Mouse (Mus musculus): Measurements from ENCODE around the gene H2-Oa. TPM values are rescaled to one million over a fixed set of nuclear protein-coding genes. Genes with fewer than 3 reads are reported as not detected.

The H2-Oa gene
- polyA plus RNA-seq, 1 experiment from 2014 or later, result 0.25 TPM

DNA sequence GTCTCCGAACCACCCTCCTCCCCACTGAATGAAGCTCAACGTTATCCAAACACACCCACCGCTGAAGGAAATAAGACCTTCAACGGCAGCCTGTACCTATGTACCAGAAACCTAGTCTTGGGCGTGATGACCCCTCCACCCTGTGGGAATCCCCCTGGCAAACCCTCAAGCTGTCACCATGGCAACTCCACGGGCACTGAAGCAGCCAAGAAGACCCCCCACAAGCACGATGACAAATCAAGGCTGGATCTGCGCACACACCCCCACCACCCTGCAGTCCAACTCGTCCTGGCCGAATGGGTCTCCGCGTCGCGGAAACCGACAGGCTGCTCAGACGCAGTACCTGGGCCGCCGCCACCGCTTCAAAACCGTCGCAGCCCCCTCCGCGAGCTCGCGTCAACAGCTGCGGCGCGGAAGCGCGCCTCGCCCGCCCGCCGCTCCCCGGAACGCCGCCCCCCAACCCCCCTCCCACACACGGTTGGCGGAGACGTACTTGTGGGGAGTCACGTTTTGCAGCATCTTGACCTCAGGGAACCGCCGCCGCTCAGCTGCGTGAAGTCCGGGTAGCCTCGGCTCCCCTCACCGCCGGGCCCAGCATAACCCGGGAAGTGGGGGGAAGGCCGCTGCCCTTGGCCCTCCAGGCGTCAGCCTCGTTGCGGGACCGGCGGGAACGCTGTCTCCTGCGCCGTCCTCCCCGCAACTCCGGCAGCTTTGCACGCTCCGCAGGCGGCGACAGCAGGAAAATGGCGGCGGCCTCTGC is 26.2 kb downstream of the H2-Oa start:
- Histone ChIP-seq H3K27me3 (ENCODE audit: control insufficient read depth, insufficient read depth, low read length) (no peaks in the 10 kb centered on the region), H3K9ac (ENCODE audit: low read length) (peak overlapping the region; percentile 83), H3K4me1 (replicated peaks; ENCODE audit: control insufficient read depth, insufficient read depth) (no peaks in the 10 kb centered on the region), H3K27ac (replicated peaks) (peak overlapping the region; percentile 100), H3K9me3 (ENCODE audit: control insufficient read depth, low read length) (no peaks in the 10 kb centered on the region), H3K36me3 (ENCODE audit: control insufficient read depth, insufficient read depth, low read length) (peaks cover 35% of the 10 kb centered on the region), H3K4me2 (replicated peaks; ENCODE audit: low read depth) (peak overlapping the region; percentile 84), H3K4me3 (ENCODE audit: low read depth, low read length) (peak overlapping the region; percentile 94)
- TF ChIP-seq EP300 (optimal IDR thresholded peaks at IDR 0.05), result no peak
- TF ChIP-seq CTCF (IDR thresholded peaks at IDR 0.05; ENCODE audit: low read depth), result no peak
- no peak for ATAC-seq (ENCODE audit: low FRiP score, low TSS enrichment)
- DNase-seq (ENCODE audit: low spot score), result peak; percentile 53
- under 1% methylated on average over 51 of the region's 67 CpGs for WGBS

GRCm38 (mm10) chr17:34118873-34119248 is 26.7 kb downstream of the H2-Oa start:
- H3K9ac ChIP-seq (ENCODE audit: low read length), result peak overlapping the region; percentile 83
- no peak; the same call in 1 of the 2 replicates for ATAC-seq (ENCODE audit: low FRiP score, low TSS enrichment)
- under 1% methylated on average over 36 of the region's 38 CpGs for WGBS
- TF ChIP-seq CTCF (IDR thresholded peaks at IDR 0.05; ENCODE audit: low read depth) (no peak), EP300 (optimal IDR thresholded peaks at IDR 0.05) (no peak)
- H3K4me1 ChIP-seq (replicated peaks; ENCODE audit: control insufficient read depth, insufficient read depth), result peaks cover 2% of the 10 kb centered on the region; the same call in 1 of the 2 replicates
- peak overlapping the region; percentile 100 for H3K27ac ChIP-seq (replicated peaks)
- H3K4me2 ChIP-seq (replicated peaks; ENCODE audit: low read depth), result peak overlapping the region; percentile 84
- H3K4me3 ChIP-seq (ENCODE audit: low read depth, low read length), result peak overlapping the region; percentile 94
- H3K36me3 ChIP-seq (ENCODE audit: control insufficient read depth, insufficient read depth, low read length), result peaks cover 29% of the 10 kb centered on the region
- H3K27me3 ChIP-seq (ENCODE audit: control insufficient read depth, insufficient read depth, low read length), result no peaks in the 10 kb centered on the region
- no peak for DNase-seq (ENCODE audit: low spot score)
- no peaks in the 10 kb centered on the region for H3K9me3 ChIP-seq (ENCODE audit: control insufficient read depth, low read length)

- peak within 1 kb of the TSS; percentile 96 for H3K9ac ChIP-seq (ENCODE audit: low read length)
- DNase-seq (ENCODE audit: low spot score), result peak; percentile 98
- H3K4me1 ChIP-seq (replicated peaks; ENCODE audit: control insufficient read depth, insufficient read depth), result peaks cover 2% of the 10 kb centered on the region; the same call in 1 of the 2 replicates
- H3K9me3 ChIP-seq (ENCODE audit: control insufficient read depth, low read length), result no peaks in the 10 kb centered on the region
- TF ChIP-seq CTCF (IDR thresholded peaks at IDR 0.05; ENCODE audit: low read depth) (peak; percentile 22; the same call in 1 of the 2 replicates), EP300 (optimal IDR thresholded peaks at IDR 0.05) (peak; percentile 68)
- H3K27ac ChIP-seq (replicated peaks), result peak within 1 kb of the TSS; percentile 100
- H3K36me3 ChIP-seq (ENCODE audit: control insufficient read depth, insufficient read depth, low read length), result peaks cover 24% of the 10 kb centered on the region
- WGBS, result under 1% methylated on average over 96 of the region's 96 CpGs
- H3K27me3 ChIP-seq (ENCODE audit: control insufficient read depth, insufficient read depth, low read length), result no peaks in the 10 kb centered on the region
- peak; percentile 78 for ATAC-seq (ENCODE audit: low FRiP score, low TSS enrichment)
- H3K4me2 ChIP-seq (replicated peaks; ENCODE audit: low read depth), result peak within 1 kb of the TSS; percentile 95
- peak within 1 kb of the TSS; percentile 94 for H3K4me3 ChIP-seq (ENCODE audit: low read depth, low read length)
These were observed 27.4 kb downstream of the H2-Oa start, which contains the start of gene H2-DMa for GRCm38 (mm10) chr17:34119249-34120179. TSS of gene H2-DMa (plus strand) at chr17:34119541.

GRCm38 (mm10) chr17:34120180-34120723 is 28.1 kb downstream of the H2-Oa start:
- Histone ChIP-seq H3K36me3 (ENCODE audit: control insufficient read depth, insufficient read depth, low read length) (peaks cover 17% of the 10 kb centered on the region), H3K4me3 (ENCODE audit: low read depth, low read length) (peak overlapping the region; percentile 94), H3K9me3 (ENCODE audit: control insufficient read depth, low read length) (no peaks in the 10 kb centered on the region), H3K27ac (replicated peaks) (peak overlapping the region; percentile 100), H3K27me3 (ENCODE audit: control insufficient read depth, insufficient read depth, low read length) (no peaks in the 10 kb centered on the region), H3K4me1 (replicated peaks; ENCODE audit: control insufficient read depth, insufficient read depth) (peaks cover 2% of the 10 kb centered on the region; the same call in 1 of the 2 replicates), H3K9ac (ENCODE audit: low read length) (peak overlapping the region; percentile 96), H3K4me2 (replicated peaks; ENCODE audit: low read depth) (peak overlapping the region; percentile 95)
- no peak for TF ChIP-seq EP300 (optimal IDR thresholded peaks at IDR 0.05)
- peak; percentile 19; the same call in 1 of the 2 replicates for TF ChIP-seq CTCF (IDR thresholded peaks at IDR 0.05; ENCODE audit: low read depth)
- peak; percentile 93 for DNase-seq (ENCODE audit: low spot score)
- WGBS, result under 1% methylated on average over 32 of the region's 42 CpGs
- peak; percentile 15 for ATAC-seq (ENCODE audit: low FRiP score, low TSS enrichment)

GRCm38 (mm10) chr17:34120814-34121171 is 28.7 kb downstream of the H2-Oa start:
- H3K4me3 ChIP-seq (ENCODE audit: low read depth, low read length), result peak overlapping the region; percentile 94
- peaks cover 2% of the 10 kb centered on the region; the same call in 1 of the 2 replicates for H3K4me1 ChIP-seq (replicated peaks; ENCODE audit: control insufficient read depth, insufficient read depth)
- H3K9ac ChIP-seq (ENCODE audit: low read length), result peak overlapping the region; percentile 96
- peak overlapping the region; percentile 100 for H3K27ac ChIP-seq (replicated peaks)
- H3K36me3 ChIP-seq (ENCODE audit: control insufficient read depth, insufficient read depth, low read length), result peaks cover 12% of the 10 kb centered on the region
- DNase-seq (ENCODE audit: low spot score), result no peak
- ATAC-seq (ENCODE audit: low FRiP score, low TSS enrichment), result peak; percentile 38
- peak; percentile 49; the same call in 1 of the 2 replicates for TF ChIP-seq CTCF (IDR thresholded peaks at IDR 0.05; ENCODE audit: low read depth)
- TF ChIP-seq EP300 (optimal IDR thresholded peaks at IDR 0.05), result no peak
- H3K4me2 ChIP-seq (replicated peaks; ENCODE audit: low read depth), result peak overlapping the region; percentile 95
- WGBS, result under 1% methylated on average over 30 of the region's 31 CpGs
- H3K9me3 ChIP-seq (ENCODE audit: control insufficient read depth, low read length), result no peaks in the 10 kb centered on the region
- H3K27me3 ChIP-seq (ENCODE audit: control insufficient read depth, insufficient read depth, low read length), result no peaks in the 10 kb centered on the region
